Mouse (Mus musculus): ENCODE measurements around the gene Naa15. TPM values are rescaled to one million over a fixed set of nuclear protein-coding genes. Genes with fewer than 3 reads are reported as not detected.

Gene Naa15
- 37.9 and 41.5 TPM in 2 replicates for polyA plus RNA-seq (2014; fragmentation: Nextera tagmentation; extraction: Ambion mirVana)

- ATAC-seq (ENCODE audit: low FRiP score, low TSS enrichment) = peak; percentile 94
- Histone ChIP-seq H3K36me3 (ENCODE audit: control insufficient read depth, insufficient read depth, low read length) (no peaks in the 10 kb centered on the region), H3K9me3 (ENCODE audit: control insufficient read depth, low read length) (no peaks in the 10 kb centered on the region), H3K9ac (replicated peaks; ENCODE audit: low read length) (peak within 1 kb of the TSS; percentile 89), H3K27ac (replicated peaks; ENCODE audit: low read depth, low read length) (peak within 1 kb of the TSS; percentile 92), H3K4me2 (ENCODE audit: low read length) (peak within 1 kb of the TSS; percentile 85), H3K4me1 (ENCODE audit: control insufficient read depth, insufficient read depth, low read length) (peaks cover 27% of the 10 kb centered on the region), H3K27me3 (ENCODE audit: control insufficient read depth, insufficient read depth, low read length) (no peaks in the 10 kb centered on the region), H3K4me3 (replicated peaks; ENCODE audit: low read depth, low read length) (peak within 1 kb of the TSS; percentile 93)
- 6% methylated on average over 43 of the region's 43 CpGs for WGBS
- DNase-seq = peak; percentile 98
These were observed at the start of gene Naa15 for GRCm38 (mm10) chr3:51415098-51416072. Gene Naa15 (plus strand): TSS chr3:51415148.

GRCm38 (mm10) chr3:51365517-51365882, 49.4 kb upstream of the Naa15 start:
- Histone ChIP-seq H3K4me2 (ENCODE audit: low read length) (peak overlapping the region; percentile 79), H3K9me3 (ENCODE audit: control insufficient read depth, low read length) (no peaks in the 10 kb centered on the region), H3K4me3 (replicated peaks; ENCODE audit: low read depth, low read length) (peak overlapping the region; percentile 35), H3K36me3 (ENCODE audit: control insufficient read depth, insufficient read depth, low read length) (no peaks in the 10 kb centered on the region), H3K4me1 (ENCODE audit: control insufficient read depth, insufficient read depth, low read length) (no peaks in the 10 kb centered on the region; the same call in 1 of the 2 replicates), H3K27me3 (ENCODE audit: control insufficient read depth, insufficient read depth, low read length) (0 out of 2 replicates have a peak, but pooled peaks cover 4% of the 10 kb centered on the region), H3K27ac (replicated peaks; ENCODE audit: low read depth, low read length) (no peak overlapping the region), H3K9ac (replicated peaks; ENCODE audit: low read length) (no peak overlapping the region)
- WGBS = 8% methylated on average over 3 of the region's 3 CpGs
- ATAC-seq (ENCODE audit: low FRiP score, low TSS enrichment) = no peak
- DNase-seq = no peak

DNA sequence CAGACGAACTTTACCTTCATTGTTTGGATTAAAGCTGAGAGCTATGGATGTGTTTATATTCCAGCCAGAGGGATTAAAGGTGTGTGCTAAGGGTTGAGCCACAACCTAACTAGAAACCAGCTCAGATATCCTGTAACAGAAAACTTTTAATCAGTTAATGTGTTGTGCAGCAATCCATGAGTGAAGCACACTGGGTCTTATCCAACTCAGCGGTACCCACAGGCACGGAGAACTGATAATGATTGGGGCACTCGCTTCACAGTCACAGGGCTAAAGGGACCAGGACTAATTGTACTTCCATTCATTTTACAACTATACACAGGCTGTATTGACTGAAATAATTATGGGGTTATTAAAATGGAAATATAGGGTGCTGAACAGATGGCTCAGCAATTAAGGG, 48.0 kb upstream of the Naa15 start:
- H3K27ac ChIP-seq (replicated peaks; ENCODE audit: low read depth, low read length) = no peak overlapping the region
- DNase-seq (no peak), ATAC-seq (ENCODE audit: low FRiP score, low TSS enrichment) (no peak)
- H3K36me3 ChIP-seq (ENCODE audit: control insufficient read depth, insufficient read depth, low read length) = no peaks in the 10 kb centered on the region
- no peaks in the 10 kb centered on the region for H3K9me3 ChIP-seq (ENCODE audit: control insufficient read depth, low read length)
- no peaks in the 10 kb centered on the region; the same call in 1 of the 2 replicates for H3K4me1 ChIP-seq (ENCODE audit: control insufficient read depth, insufficient read depth, low read length)
- H3K27me3 ChIP-seq (ENCODE audit: control insufficient read depth, insufficient read depth, low read length) = 0 out of 2 replicates have a peak, but pooled peaks cover 4% of the 10 kb centered on the region
- no peak overlapping the region for H3K9ac ChIP-seq (replicated peaks; ENCODE audit: low read length)
- WGBS = 72% methylated on average over 4 of the region's 4 CpGs
- H3K4me3 ChIP-seq (replicated peaks; ENCODE audit: low read depth, low read length) = no peak overlapping the region
- no peak overlapping the region for H3K4me2 ChIP-seq (ENCODE audit: low read length)

GRCm38 (mm10) chr3:51368011-51368410, 46.9 kb upstream of the Naa15 start:
- H3K4me1 ChIP-seq (ENCODE audit: control insufficient read depth, insufficient read depth, low read length) = no peaks in the 10 kb centered on the region; the same call in 1 of the 2 replicates
- no peak overlapping the region for H3K9ac ChIP-seq (replicated peaks; ENCODE audit: low read length)
- WGBS = 84% methylated on average over 4 of the region's 4 CpGs
- no peak overlapping the region for H3K27ac ChIP-seq (replicated peaks; ENCODE audit: low read depth, low read length)
- no peaks in the 10 kb centered on the region for H3K9me3 ChIP-seq (ENCODE audit: control insufficient read depth, low read length)
- H3K4me2 ChIP-seq (ENCODE audit: low read length) = no peak overlapping the region
- H3K36me3 ChIP-seq (ENCODE audit: control insufficient read depth, insufficient read depth, low read length) = no peaks in the 10 kb centered on the region
- ATAC-seq (ENCODE audit: low FRiP score, low TSS enrichment) = no peak
- no peak for DNase-seq
- H3K4me3 ChIP-seq (replicated peaks; ENCODE audit: low read depth, low read length) = no peak overlapping the region
- H3K27me3 ChIP-seq (ENCODE audit: control insufficient read depth, insufficient read depth, low read length) = 0 out of 2 replicates have a peak, but pooled peaks cover 4% of the 10 kb centered on the region

GRCm38 (mm10) chr3:51371826-51372225, 43.1 kb upstream of the Naa15 start:
- H3K36me3 ChIP-seq (ENCODE audit: control insufficient read depth, insufficient read depth, low read length) = no peaks in the 10 kb centered on the region
- H3K27ac ChIP-seq (replicated peaks; ENCODE audit: low read depth, low read length) = no peak overlapping the region
- H3K27me3 ChIP-seq (ENCODE audit: control insufficient read depth, insufficient read depth, low read length) = no peaks in the 10 kb centered on the region
- no peak overlapping the region for H3K4me3 ChIP-seq (replicated peaks; ENCODE audit: low read depth, low read length)
- no peak for DNase-seq
- 80% methylated on average over 2 of the region's 2 CpGs for WGBS
- H3K4me1 ChIP-seq (ENCODE audit: control insufficient read depth, insufficient read depth, low read length) = no peaks in the 10 kb centered on the region
- H3K9me3 ChIP-seq (ENCODE audit: control insufficient read depth, low read length) = no peaks in the 10 kb centered on the region
- no peak for ATAC-seq (ENCODE audit: low FRiP score, low TSS enrichment)
- no peak overlapping the region for H3K4me2 ChIP-seq (ENCODE audit: low read length)
- H3K9ac ChIP-seq (replicated peaks; ENCODE audit: low read length) = no peak overlapping the region

DNA sequence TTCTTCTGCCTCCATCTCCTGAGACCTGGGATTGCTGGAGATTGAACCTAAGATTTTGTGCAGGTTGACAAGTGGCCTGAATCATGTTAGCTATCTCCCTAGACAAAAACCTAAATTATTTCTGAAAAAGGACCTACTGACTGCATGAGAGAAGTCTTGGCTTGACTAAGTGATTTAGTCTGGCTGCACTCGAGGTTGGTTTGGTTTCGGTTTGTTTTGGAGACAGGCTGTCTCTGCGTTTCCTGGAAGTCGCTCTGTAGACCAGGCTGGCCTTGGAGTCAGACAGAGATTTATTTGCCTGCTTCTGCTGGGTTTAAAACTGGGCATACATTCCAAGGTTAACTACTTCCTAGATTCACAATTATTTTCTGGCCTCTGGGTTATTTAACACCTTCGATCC, 42.1 kb upstream of the Naa15 start:
- Histone ChIP-seq H3K36me3 (ENCODE audit: control insufficient read depth, insufficient read depth, low read length) (no peaks in the 10 kb centered on the region), H3K27ac (replicated peaks; ENCODE audit: low read depth, low read length) (no peak overlapping the region), H3K4me3 (replicated peaks; ENCODE audit: low read depth, low read length) (no peak overlapping the region), H3K4me2 (ENCODE audit: low read length) (no peak overlapping the region), H3K4me1 (ENCODE audit: control insufficient read depth, insufficient read depth, low read length) (no peaks in the 10 kb centered on the region), H3K27me3 (ENCODE audit: control insufficient read depth, insufficient read depth, low read length) (no peaks in the 10 kb centered on the region), H3K9ac (replicated peaks; ENCODE audit: low read length) (no peak overlapping the region), H3K9me3 (ENCODE audit: control insufficient read depth, low read length) (no peaks in the 10 kb centered on the region)
- ATAC-seq (ENCODE audit: low FRiP score, low TSS enrichment) (no peak), DNase-seq (no peak)
- 84% methylated on average over 5 of the region's 5 CpGs for WGBS

DNA sequence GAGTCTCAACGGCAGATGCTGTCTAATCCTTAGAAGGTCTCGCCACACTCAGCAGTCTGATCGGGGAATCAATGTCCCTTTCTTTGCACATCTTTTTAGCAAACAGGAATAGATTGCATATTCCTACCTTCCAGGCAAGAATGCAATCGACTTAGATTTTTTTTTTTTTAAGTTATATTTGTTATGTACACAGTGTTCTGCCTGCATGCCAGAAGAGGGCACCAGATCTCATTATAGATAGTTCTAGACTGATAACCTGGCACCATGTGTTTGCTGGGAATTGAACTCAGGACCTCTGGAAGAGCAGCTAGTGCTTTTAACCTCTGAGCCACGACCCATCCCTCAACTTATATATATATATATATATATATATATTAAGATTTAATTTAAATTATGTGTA, 41.4 kb upstream of the Naa15 start:
- H3K9me3 ChIP-seq (ENCODE audit: control insufficient read depth, low read length) = no peaks in the 10 kb centered on the region
- no peak overlapping the region for H3K4me2 ChIP-seq (ENCODE audit: low read length)
- H3K27me3 ChIP-seq (ENCODE audit: control insufficient read depth, insufficient read depth, low read length) = no peaks in the 10 kb centered on the region
- H3K36me3 ChIP-seq (ENCODE audit: control insufficient read depth, insufficient read depth, low read length) = no peaks in the 10 kb centered on the region
- H3K27ac ChIP-seq (replicated peaks; ENCODE audit: low read depth, low read length) = no peak overlapping the region
- no peak overlapping the region for H3K4me3 ChIP-seq (replicated peaks; ENCODE audit: low read depth, low read length)
- no peak for ATAC-seq (ENCODE audit: low FRiP score, low TSS enrichment)
- WGBS = 66% methylated on average over 5 of the region's 5 CpGs
- DNase-seq = no peak
- H3K9ac ChIP-seq (replicated peaks; ENCODE audit: low read length) = no peak overlapping the region
- no peaks in the 10 kb centered on the region for H3K4me1 ChIP-seq (ENCODE audit: control insufficient read depth, insufficient read depth, low read length)

DNA sequence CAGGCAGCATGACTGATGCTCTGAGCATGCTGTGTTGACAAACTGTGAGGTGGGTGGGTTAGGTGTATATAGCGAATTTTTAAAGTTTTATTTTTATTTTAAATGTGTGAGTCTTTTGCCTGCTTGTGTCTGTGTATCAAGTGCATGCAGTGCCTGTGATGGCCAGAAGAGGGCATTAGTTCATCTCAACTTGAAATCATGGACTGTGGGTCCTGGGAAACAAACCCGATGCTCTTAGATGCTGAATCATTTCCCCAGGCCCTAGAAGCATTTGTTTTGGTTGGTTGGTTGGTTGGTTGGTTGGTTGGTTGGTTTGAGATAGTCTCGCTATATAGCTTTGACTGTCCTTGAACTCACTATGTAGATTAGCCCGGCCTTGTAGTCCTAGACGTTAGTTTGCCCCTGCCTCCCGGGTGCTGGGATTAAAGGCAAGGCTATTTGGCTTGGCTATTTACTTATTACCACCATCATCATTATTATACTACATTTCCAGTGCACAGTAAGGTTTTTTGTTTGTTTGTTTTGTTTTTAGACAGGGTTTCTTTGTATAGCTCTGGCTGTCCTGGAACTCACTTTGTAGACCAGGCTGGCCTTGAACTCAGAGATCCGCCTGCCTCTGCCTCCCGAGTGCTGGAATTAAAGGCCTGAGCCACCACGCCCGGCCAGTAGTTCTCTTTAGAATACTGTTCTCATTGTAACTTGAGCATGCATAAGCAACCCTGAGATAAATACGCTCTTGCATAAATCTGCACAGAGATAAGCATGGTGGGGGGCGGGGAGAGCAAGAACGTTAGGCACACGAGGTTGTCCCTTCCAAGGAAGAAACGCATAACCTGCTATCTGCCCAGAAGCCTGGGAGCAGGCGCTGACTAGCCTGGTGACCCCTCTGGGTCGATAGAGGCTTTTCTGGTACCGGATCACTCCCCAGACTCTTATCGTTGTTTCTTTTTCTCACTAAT, 39.4 kb upstream of the Naa15 start:
- Histone ChIP-seq H3K4me2 (ENCODE audit: low read length) (no peak overlapping the region), H3K27ac (replicated peaks; ENCODE audit: low read depth, low read length) (no peak overlapping the region), H3K9me3 (ENCODE audit: control insufficient read depth, low read length) (no peaks in the 10 kb centered on the region), H3K4me1 (ENCODE audit: control insufficient read depth, insufficient read depth, low read length) (no peaks in the 10 kb centered on the region), H3K36me3 (ENCODE audit: control insufficient read depth, insufficient read depth, low read length) (no peaks in the 10 kb centered on the region), H3K4me3 (replicated peaks; ENCODE audit: low read depth, low read length) (no peak overlapping the region), H3K9ac (replicated peaks; ENCODE audit: low read length) (no peak overlapping the region), H3K27me3 (ENCODE audit: control insufficient read depth, insufficient read depth, low read length) (no peaks in the 10 kb centered on the region)
- ATAC-seq (ENCODE audit: low FRiP score, low TSS enrichment) (no peak), DNase-seq (no peak)
- WGBS = 85% methylated on average over 19 of the region's 19 CpGs
